Mouse (Mus musculus): ENCODE results near the gene Tm7sf2. TPM values are rescaled to one million over a fixed set of nuclear protein-coding genes. Genes with fewer than 3 reads are reported as not detected.

Gene Tm7sf2
- total and polyA plus RNA-seq, 3 experiments: 7.6 to 13.1 TPM; not detected in 1

- H3K9ac ChIP-seq (ENCODE audit: control insufficient read depth, low read depth, low read length, poor library complexity, severe bottlenecking): peak overlapping the region; percentile 37; the same call in 1 of the 2 replicates
- peaks cover 28 to 41% of the 10 kb centered on the region in 2 experiments for H3K4me1 ChIP-seq (ENCODE audit: control insufficient read depth in 1 of 2, insufficient read depth in 2 of 2, low read length in 2 of 2)
- TF ChIP-seq RAD21 (IDR thresholded peaks at IDR 0.05; ENCODE audit: low read depth, low read length) (no peak), NRF1 (IDR thresholded peaks at IDR 0.05; ENCODE audit: insufficient read depth, low read depth, low read length, poor library complexity, severe bottlenecking) (no peak), MAZ (IDR thresholded peaks at IDR 0.05; ENCODE audit: low read depth, low read length) (0 out of 2 replicates have a peak, but pooled peaks have one; percentile 15), KAT2A (conservative IDR thresholded peaks at IDR 0.05; ENCODE audit: low read depth, low read length) (no peak), USF2 (IDR thresholded peaks at IDR 0.05; ENCODE audit: borderline replicate concordance in 1 of 2, insufficient read depth in 1 of 2, low read depth in 1 of 2, low read length in 2 of 2) (no peak), TCF12 (IDR thresholded peaks at IDR 0.05; ENCODE audit: low read depth, low read length) (peak; percentile 69; the same call in 1 of the 2 replicates), MAX (IDR thresholded peaks at IDR 0.05; ENCODE audit: low read length) (no peak), ZMIZ1 (IDR thresholded peaks at IDR 0.05; ENCODE audit: low read depth, low read length) (no peak), SMC3 (IDR thresholded peaks at IDR 0.05; ENCODE audit: low read depth, low read length) (no peak), ZNF384 (IDR thresholded peaks at IDR 0.05; ENCODE audit: low read depth, low read length) (no peak), TBP (IDR thresholded peaks at IDR 0.05; ENCODE audit: low read depth, low read length) (no peak), JUND (IDR thresholded peaks at IDR 0.05; ENCODE audit: low read depth, low read length) (no peak), MYC (IDR thresholded peaks at IDR 0.05; ENCODE audit: low read depth, low read length) (no peak), RCOR1 (IDR thresholded peaks at IDR 0.05; ENCODE audit: low read depth, low read length) (no peak), E2F4 (IDR thresholded peaks at IDR 0.05; ENCODE audit: borderline replicate concordance, low read depth, low read length) (no peak), MAFK (IDR thresholded peaks at IDR 0.05; ENCODE audit: borderline replicate concordance, low read depth, low read length) (no peak), MYB (IDR thresholded peaks at IDR 0.05; ENCODE audit: low read depth, low read length) (no peak), BHLHE40 (IDR thresholded peaks at IDR 0.05; ENCODE audit: borderline replicate concordance, low read depth, low read length) (no peak), ZC3H11A (IDR thresholded peaks at IDR 0.05; ENCODE audit: low read depth, low read length) (no peak), TAL1 (IDR thresholded peaks at IDR 0.05; ENCODE audit: low read length) (peak; percentile 8; the same call in 1 of the 2 replicates), HCFC1 (IDR thresholded peaks at IDR 0.05; ENCODE audit: low read depth, low read length) (peak; percentile 13; the same call in 1 of the 2 replicates), NELFE (IDR thresholded peaks at IDR 0.05; ENCODE audit: low read depth, low read length) (0 out of 2 replicates have a peak, but pooled peaks have one; percentile 37), POLR2AphosphoS2 (IDR thresholded peaks at IDR 0.05; ENCODE audit: low read length) (no peak), CHD1 (IDR thresholded peaks at IDR 0.05; ENCODE audit: low read depth, low read length) (no peak), SIN3A (IDR thresholded peaks at IDR 0.05; ENCODE audit: low read length) (peak; percentile 74; the same call in 1 of the 2 replicates), ZKSCAN1 (IDR thresholded peaks at IDR 0.05; ENCODE audit: low read depth, low read length) (no peak), CTCF (IDR thresholded peaks at IDR 0.05 in 2 of 3, conservative IDR thresholded peaks at IDR 0.05 in 1 of 3; ENCODE audit: control insufficient read depth in 1 of 3, insufficient read depth in 1 of 3, low read depth in 2 of 3, low read length in 3 of 3, poor library complexity in 1 of 3, severe bottlenecking in 1 of 3) (no peak), GATA1 (IDR thresholded peaks at IDR 0.05; ENCODE audit: low read depth, low read length) (peak; percentile 67), EP300 (IDR thresholded peaks at IDR 0.05; ENCODE audit: low read depth in 1 of 2, low read length in 2 of 2) (peak; percentile 65 to 68; a peak in 3 of 4 replicates), MEF2A (IDR thresholded peaks at IDR 0.05; ENCODE audit: extremely low read depth, insufficient replicate concordance, low read depth, low read length, poor library complexity, severe bottlenecking) (no peak), POLR2A (IDR thresholded peaks at IDR 0.05; ENCODE audit: control insufficient read depth in 1 of 2, insufficient read depth in 1 of 2, low read depth in 1 of 2, low read length in 2 of 2, poor library complexity in 1 of 2) (no peak), POLR2AphosphoS5 (IDR thresholded peaks at IDR 0.05; ENCODE audit: borderline replicate concordance, low read depth, low read length) (no peak), USF1 (IDR thresholded peaks at IDR 0.05; ENCODE audit: low read depth, low read length) (no peak), GABPA (IDR thresholded peaks at IDR 0.05; ENCODE audit: low read depth, low read length) (no peak; the same call in 1 of the 2 replicates), MXI1 (IDR thresholded peaks at IDR 0.05; ENCODE audit: low read depth, low read length) (peak; percentile 48; the same call in 1 of the 2 replicates), UBTF (IDR thresholded peaks at IDR 0.05; ENCODE audit: borderline replicate concordance, insufficient read depth, low read depth, low read length) (no peak), ELF1 (IDR thresholded peaks at IDR 0.05; ENCODE audit: low read depth, low read length) (no peak)
Measured at GRCm38 (mm10) chr19:6104476-6104875, 36.3 kb upstream of the Tm7sf2 start.

More at GRCm38 (mm10) chr19:6104476-6104875, 36.3 kb upstream of the Tm7sf2 start:
- no peaks in the 10 kb centered on the region for H3K27me3 ChIP-seq (ENCODE audit: control insufficient read depth in 1 of 2, insufficient read depth in 2 of 2, low read length in 2 of 2)
- no peaks in the 10 kb centered on the region for H3K9me3 ChIP-seq (replicated peaks; ENCODE audit: insufficient read depth, low read length)
- no peak for DNase-seq (ENCODE audit: low read depth, low spot score)
- H3K27ac ChIP-seq (ENCODE audit: control insufficient read depth, low read depth, low read length): peak overlapping the region; percentile 82
- H3K36me3 ChIP-seq (ENCODE audit: control insufficient read depth in 1 of 2, insufficient read depth in 2 of 2, low read length in 2 of 2): peaks cover 0 to 37% of the 10 kb centered on the region in 2 experiments; a peak in 2 of 4 replicates
- no peak overlapping the region; a peak in 1 of 4 replicates for H3K4me3 ChIP-seq (ENCODE audit: control insufficient read depth in 1 of 2, insufficient read depth in 1 of 2, low read depth in 2 of 2, low read length in 2 of 2)
- H3K79me2 ChIP-seq (ENCODE audit: control insufficient read depth, insufficient read depth, low read length, poor library complexity): no peaks in the 10 kb centered on the region

Data from MEL (cell line).